Mouse (Mus musculus) urinary bladder, postnatal 36 days (tissue): Measurements from ENCODE around the gene Adm2.

Experiments used
- DNase-seq, 2 experiments: peaks; one replicate each; pipeline ENCODE4 v3.0.0; 2022; ENCODE audit warnings: low spot score in 2 of 2, mixed read lengths in 1 of 2

The Adm2 gene

GRCm38 (mm10) chr15:89322670-89323522 lies at the start of gene Adm2:
Gene Adm2 (plus strand): TSS chr15:89322720.
- DNase-seq: no peak

GRCm38 (mm10) chr15:89275497-89275896 lies 47.0 kb upstream of the Adm2 start:
- DNase-seq: no peak

GRCm38 (mm10) chr15:89277366-89277765 lies 45.2 kb upstream of the Adm2 start:
- no peak for DNase-seq

- DNase-seq: no peak
These were observed 40.0 kb upstream of the Adm2 start for GRCm38 (mm10) chr15:89282546-89282945.

DNA sequence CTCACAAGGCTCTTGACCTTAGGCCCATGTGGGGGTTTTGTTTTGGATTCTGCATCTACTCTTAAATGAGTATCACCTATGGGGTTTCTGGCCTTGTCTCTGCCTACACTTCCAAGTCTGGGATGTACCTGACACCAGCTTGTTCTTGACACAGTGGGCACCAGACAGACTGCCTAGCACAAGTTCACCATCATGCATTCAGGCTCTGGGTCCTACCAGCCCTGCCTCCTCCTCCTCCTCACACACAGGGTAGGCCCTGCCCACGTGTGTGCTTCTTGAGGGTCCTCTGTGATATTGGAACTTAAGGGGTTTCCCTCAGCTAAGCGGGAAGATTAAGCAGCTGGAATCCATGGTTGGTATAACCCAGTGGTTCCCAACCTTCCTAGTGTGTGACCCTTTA lies 38.4 kb upstream of the Adm2 start:
- DNase-seq: no peak

- DNase-seq: no peak
These were observed 37.5 kb upstream of the Adm2 start for GRCm38 (mm10) chr15:89285004-89285403.

- no peak for DNase-seq
These were observed 37.0 kb upstream of the Adm2 start for GRCm38 (mm10) chr15:89285478-89285877.

DNA sequence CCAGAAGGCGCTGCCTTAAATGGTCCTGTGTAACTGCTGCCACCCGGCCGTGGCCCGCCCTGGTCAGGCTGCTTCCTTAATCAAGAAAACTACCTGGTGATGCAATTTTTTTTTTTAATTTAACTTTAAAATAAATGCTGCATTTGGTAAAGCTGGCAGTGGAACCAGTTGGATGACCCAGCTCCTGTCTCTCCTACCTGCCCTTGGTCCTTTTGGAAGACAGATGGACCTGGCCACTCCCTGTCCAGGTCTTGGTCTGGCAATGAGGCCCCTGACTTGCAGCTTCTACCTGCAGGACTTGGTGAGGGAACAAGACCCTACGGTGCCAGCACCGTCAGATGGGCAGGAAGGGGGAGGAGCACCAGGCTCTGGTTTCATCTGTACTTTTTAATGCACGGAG lies 36.4 kb upstream of the Adm2 start:
- no peak for DNase-seq

DNA sequence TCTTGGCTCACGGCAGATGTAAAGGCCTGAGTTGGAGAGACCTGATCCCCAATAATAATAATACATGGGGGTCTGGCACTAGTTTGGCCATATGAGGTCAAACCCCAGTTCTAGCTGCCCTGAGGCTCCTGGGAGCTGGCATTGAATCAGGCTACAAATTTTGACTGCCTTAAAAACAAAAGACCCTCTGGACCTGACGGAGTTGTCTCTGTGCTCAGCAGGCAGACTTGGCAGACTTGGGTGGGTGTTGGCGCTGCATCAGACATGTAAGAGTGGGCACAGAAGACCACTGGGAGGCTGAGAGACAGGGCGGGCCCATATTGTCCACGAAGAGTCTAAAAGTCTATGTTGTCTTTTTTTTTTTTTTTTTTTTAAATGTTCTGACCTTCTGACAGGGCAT lies 35.9 kb upstream of the Adm2 start:
- no peak for DNase-seq

- no peak for DNase-seq
These were observed 34.2 kb upstream of the Adm2 start for GRCm38 (mm10) chr15:89288227-89288767.

DNA sequence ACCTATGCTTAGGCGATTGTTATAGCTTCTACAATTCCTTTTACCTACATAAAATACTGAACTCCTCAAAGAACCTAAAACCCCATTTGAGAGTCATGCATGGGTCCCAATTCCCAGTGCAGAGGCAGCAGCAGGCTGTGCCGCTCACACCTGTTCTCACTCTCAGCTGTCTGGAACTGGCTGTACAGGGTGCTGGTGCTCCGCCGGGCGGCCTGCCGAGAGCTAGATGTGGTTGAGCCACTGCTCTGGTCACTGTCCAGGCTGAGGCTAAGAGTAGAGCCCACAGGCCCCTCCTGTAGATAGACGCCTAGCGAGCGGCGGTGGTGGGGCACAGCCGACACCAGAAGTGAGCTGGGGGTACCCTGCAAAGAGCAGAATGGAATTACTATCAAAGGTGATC lies 33.1 kb upstream of the Adm2 start:
- DNase-seq: no peak

DNA sequence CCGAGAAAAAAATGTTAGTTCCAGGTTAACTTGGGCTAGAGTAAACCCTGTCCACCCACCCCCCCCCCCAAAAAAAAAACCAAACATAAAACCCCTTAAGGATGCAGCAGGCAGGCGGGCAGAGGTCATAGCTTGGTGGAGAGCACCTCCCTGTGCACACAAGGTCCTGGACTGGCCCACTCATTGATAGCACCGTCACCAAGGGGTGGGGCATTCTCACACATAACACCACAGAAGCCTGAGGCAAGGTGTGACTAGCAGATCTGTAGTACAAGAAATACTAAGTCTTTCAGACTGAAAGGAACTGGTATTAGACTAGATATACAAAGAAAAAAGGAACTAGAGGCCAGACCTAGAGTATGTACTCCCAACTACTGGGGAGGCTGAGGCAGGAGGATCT lies 31.0 kb upstream of the Adm2 start:
- no peak for DNase-seq

DNA sequence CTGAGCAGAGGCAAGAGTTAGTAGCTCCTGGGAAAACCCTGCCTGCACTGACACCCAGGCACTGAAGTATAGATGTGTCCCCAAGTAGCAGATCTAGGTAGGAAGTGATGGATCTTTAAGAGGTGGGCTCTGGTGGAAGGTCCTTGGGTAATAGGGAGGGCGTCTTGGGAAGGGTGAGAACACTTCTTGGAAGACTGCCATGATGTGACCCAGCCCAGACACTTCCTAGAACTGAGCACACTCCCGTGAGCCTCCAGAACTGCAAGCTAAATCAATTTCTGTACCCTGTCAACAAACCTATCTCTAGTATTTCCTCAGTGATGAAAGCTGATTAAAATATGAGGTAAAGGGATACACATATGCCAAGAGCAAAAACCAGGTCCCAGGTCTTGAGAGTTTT lies 29.7 kb upstream of the Adm2 start:
- no peak for DNase-seq

DNA sequence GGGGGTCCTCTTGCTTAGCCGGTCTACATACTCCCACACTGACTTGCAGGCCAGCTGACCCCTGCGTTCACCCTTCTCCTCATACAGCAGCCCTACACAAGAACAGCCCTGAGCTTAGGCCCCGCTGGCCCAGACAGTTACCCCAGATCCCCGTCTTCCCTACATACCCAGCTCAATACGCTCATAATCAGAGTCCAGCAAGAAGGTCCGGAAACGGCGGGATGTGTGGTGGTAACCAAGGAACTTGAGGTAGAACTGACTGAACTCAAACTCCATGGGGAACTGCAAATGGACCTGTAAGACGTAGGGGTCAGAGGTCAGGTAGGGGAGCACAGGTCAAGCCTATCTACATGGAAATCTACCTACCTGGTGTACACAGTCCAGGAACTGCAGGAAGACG lies 28.7 kb upstream of the Adm2 start:
- DNase-seq: no peak

DNA sequence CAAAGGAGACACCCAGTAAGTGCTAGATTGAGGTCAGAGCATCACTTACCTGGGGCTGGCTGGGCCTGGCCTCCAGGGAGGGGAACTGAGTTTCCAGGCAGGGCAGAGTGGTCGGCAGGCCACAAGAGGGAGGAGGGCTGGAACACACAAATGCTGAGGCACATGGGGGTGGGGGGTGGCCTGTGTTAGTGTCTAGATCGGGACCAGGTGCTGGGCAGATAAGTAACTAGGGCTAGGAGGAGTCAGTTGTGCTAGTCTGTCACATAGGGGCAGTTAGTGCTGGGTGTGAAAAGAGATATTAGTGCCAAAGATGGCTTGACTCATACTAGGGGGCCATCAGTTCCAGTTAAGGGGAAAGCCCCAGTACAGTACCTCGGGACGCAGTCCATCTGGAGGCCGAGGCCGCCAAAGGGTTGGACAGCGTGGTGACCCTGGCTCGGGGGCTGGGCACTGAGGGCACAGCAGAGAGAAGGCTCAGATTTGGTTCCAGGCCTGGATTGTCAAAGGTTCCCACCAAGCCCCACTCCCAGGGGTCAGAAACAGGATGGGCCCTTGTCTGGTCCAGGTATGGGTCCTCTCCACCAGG lies 26.8 kb upstream of the Adm2 start:
- no peak for DNase-seq

DNA sequence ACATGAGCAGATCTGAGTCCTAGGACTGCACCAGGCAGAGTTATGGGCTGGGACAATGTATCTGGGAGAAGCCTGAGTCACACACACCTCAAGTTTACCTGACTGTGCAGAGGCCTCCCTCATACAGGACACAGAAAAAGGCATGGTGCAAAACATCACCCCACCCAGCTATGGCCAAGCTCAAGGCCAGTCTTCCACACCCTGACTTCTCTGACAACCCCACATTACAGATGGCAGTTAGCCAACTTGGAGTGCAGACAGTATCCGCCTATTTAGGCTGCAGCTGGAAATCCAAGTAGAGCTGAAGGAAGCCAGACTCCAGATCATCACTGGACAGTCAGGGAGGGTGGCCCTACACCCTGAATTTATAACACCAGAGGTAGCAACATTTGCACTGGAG lies 26.1 kb upstream of the Adm2 start:
- peak; percentile 26 to 35 for DNase-seq

- no peak for DNase-seq
These were observed 24.8 kb upstream of the Adm2 start for GRCm38 (mm10) chr15:89297695-89298094.

DNA sequence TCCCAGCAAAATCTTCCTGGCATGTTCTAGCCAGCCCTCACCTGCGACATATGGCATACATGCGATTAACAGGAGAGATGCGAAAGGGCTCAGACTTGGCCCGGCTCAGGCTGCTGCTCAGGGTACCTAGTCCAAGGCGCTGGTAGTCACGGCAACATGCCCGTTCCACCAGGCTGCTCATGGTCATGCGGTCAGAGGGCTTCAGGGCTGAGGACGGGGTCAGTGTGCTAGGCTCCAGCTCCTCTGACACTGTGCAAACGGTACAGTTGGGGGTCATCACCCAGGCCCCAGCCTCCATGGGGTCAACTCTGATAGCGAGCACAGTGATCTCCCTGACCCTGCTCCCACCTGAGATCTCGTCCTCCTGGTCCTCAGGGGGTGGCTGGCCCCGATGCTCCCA lies 22.3 kb upstream of the Adm2 start:
- DNase-seq: no peak

DNA sequence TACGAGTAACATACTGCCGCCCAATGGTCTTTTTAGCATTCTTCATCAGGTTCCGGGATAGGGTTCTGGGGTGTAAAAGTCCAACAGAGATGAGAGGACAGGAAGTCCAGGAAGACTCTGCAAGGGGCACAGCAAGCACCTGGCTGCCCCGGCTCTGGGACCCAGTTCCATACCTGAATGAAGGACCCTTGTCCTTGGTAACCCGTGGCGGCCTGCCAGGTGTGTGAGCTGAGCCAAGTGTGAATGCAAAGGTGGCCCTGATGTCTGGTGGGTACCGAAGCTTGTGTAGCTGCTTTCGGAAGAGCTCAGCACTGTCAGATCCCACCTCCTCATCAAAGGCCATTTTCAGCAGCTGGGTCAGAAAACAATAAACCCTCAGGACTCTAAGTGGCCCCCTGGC lies 21.9 kb upstream of the Adm2 start:
- DNase-seq: no peak

GRCm38 (mm10) chr15:89305966-89306365 lies 16.6 kb upstream of the Adm2 start:
- DNase-seq: no peak

GRCm38 (mm10) chr15:89307461-89307860 lies 15.1 kb upstream of the Adm2 start:
- no peak for DNase-seq

- no peak for DNase-seq
These were observed 13.9 kb upstream of the Adm2 start for GRCm38 (mm10) chr15:89308406-89309139.
